Mouse (Mus musculus) thymus, adult 2 months (tissue): ENCODE measurements at regions not wholly inside any gene's neighbourhood (a gene's known extent, or its start where the extent isn't known, plus 50 kb on each side); places are given as distances from the start of the nearest gene placed in this dataset.

Experiments used
- CTCF ChIP-seq: fragments of 200-500 bp; IDR thresholded peaks from 2 replicates; pipeline ENCODE4 v1.5.1; 2012; ENCODE audit warnings: mild to moderate bottlenecking, control low read depth, low read length, moderate library complexity, borderline replicate concordance; ENCODE audit not compliant: control insufficient read depth, poor library complexity, insufficient read depth; ENCODE audit errors: extremely low read depth
- POLR2A ChIP-seq: fragments of 200-500 bp; IDR thresholded peaks from 2 replicates; pipeline ENCODE4 v1.6.1; 2012; ENCODE audit warnings: mild to moderate bottlenecking, low read length, control low read depth, moderate library complexity; ENCODE audit not compliant: control insufficient read depth, poor library complexity, insufficient read depth; ENCODE audit errors: extremely low read depth

GRCm38 (mm10) chr9:116352801-116353494 lies 177.8 kb upstream of the Tgfbr2 start:
- no peak for TF ChIP-seq POLR2A
- no peak for TF ChIP-seq CTCF
